Mouse (Mus musculus): ENCODE results near the gene Tmem121b.

GRCm38 (mm10) chr6:120470666-120471065 is 22.9 kb downstream of the Tmem121b start:
- TF ChIP-seq CTCF (IDR thresholded peaks at IDR 0.05; ENCODE audit: low read depth, low read length) (no peak), TAL1 (conservative IDR thresholded peaks at IDR 0.05; ENCODE audit: low read depth, low read length) (no peak), GATA1 (IDR thresholded peaks at IDR 0.05; ENCODE audit: borderline replicate concordance, low read length) (no peak), GATA2 (IDR thresholded peaks at IDR 0.05; ENCODE audit: borderline replicate concordance, low read depth, low read length) (no peak)
